Mouse (Mus musculus) bone marrow macrophage, adult 2 months (primary cell): ENCODE measurements at regions not wholly inside any gene's neighbourhood (a gene's known extent, or its start where the extent isn't known, plus 50 kb on each side); places are given as distances from the start of the nearest gene placed in this dataset.

Source experiments
- CTCF ChIP-seq: IDR thresholded peaks from 2 replicates; pipeline ENCODE4 v1.5.1; 2012; ENCODE audit warnings: low read depth, mild to moderate bottlenecking, low read length, moderate library complexity
- POLR2A ChIP-seq: IDR thresholded peaks from 2 replicates; pipeline ENCODE4 v1.6.1; 2012; ENCODE audit warnings: mild to moderate bottlenecking, low read depth, low read length, borderline replicate concordance

DNA sequence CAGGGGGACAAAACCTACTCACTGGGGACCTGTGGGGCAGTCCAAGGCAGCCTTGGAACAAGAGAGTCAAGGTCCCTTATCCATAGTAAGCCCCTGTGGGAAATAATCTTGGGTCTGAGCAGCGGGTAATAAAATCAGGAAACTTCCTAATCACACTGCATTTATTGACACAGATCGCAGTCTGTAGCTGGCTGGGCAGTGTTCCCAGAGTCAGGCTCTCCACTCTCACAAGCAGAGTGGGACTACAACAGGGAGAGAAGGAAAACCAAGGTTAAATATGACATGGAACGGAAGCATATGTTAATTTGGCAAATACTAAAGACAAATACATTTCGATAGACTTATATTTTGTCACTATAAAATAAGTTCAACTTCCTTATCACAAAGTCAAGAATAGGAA is 322.6 kb downstream of the Sox11 start:
- TF ChIP-seq CTCF, result no peak
- TF ChIP-seq POLR2A, result no peak
